Mouse (Mus musculus) urinary bladder, postnatal 10 days (tissue): Measurements from ENCODE around the gene Rab4b.

Source experiments
- DNase-seq: peaks from one replicate; pipeline ENCODE4 v3.0.0; 2022; ENCODE audit warnings: low spot score

Gene Rab4b

GRCm38 (mm10) chr7:27178324-27179216 lies at the start of gene Rab4b:
Gene Rab4b, minus strand, starts transcription at chr7:27178896.
- DNase-seq, result peak; percentile 96

GRCm38 (mm10) chr7:27228281-27228821 lies 49.7 kb upstream of the Rab4b start, which contains the start of gene Itpkc:
Gene Itpkc, minus strand, starts transcription at chr7:27228661.
- DNase-seq, result peak; percentile 74

- no peak for DNase-seq
Measured at GRCm38 (mm10) chr7:27227676-27228075, 49.0 kb upstream of the Rab4b start.

- DNase-seq, result no peak
Measured at GRCm38 (mm10) chr7:27227276-27227675, 48.6 kb upstream of the Rab4b start.

GRCm38 (mm10) chr7:27224877-27225575 lies 46.3 kb upstream of the Rab4b start:
- no peak for DNase-seq

GRCm38 (mm10) chr7:27222538-27222937 lies 43.8 kb upstream of the Rab4b start:
- no peak for DNase-seq

- DNase-seq, result no peak
Measured at GRCm38 (mm10) chr7:27221939-27222338, 43.2 kb upstream of the Rab4b start.

- DNase-seq, result no peak
Measured at GRCm38 (mm10) chr7:27219937-27220336, 41.2 kb upstream of the Rab4b start.

- DNase-seq, result no peak
Measured at GRCm38 (mm10) chr7:27218586-27218985, 39.9 kb upstream of the Rab4b start.

- DNase-seq, result no peak
Measured at GRCm38 (mm10) chr7:27212626-27213025, 33.9 kb upstream of the Rab4b start.

GRCm38 (mm10) chr7:27203730-27204449 lies 25.2 kb upstream of the Rab4b start:
- DNase-seq, result no peak

GRCm38 (mm10) chr7:27198779-27199178 lies 20.1 kb upstream of the Rab4b start:
- DNase-seq, result no peak

- DNase-seq, result no peak
Measured at GRCm38 (mm10) chr7:27198355-27198754, 19.7 kb upstream of the Rab4b start.

- DNase-seq, result no peak
Measured at GRCm38 (mm10) chr7:27197634-27198033, 18.9 kb upstream of the Rab4b start.

GRCm38 (mm10) chr7:27197136-27197535 lies 18.4 kb upstream of the Rab4b start:
- DNase-seq, result no peak

- peak; percentile 85 for DNase-seq
Measured at GRCm38 (mm10) chr7:27195681-27196611, 17.2 kb upstream of the Rab4b start, which contains the start of the genes BC024978 and Snrpa. Gene BC024978, plus strand, starts transcription at chr7:27195781. Gene Snrpa, minus strand, starts transcription at chr7:27196271.

- no peak for DNase-seq
Measured at GRCm38 (mm10) chr7:27193731-27194130, 15.0 kb upstream of the Rab4b start.

GRCm38 (mm10) chr7:27192434-27192833 lies 13.7 kb upstream of the Rab4b start:
- DNase-seq, result no peak

- DNase-seq, result no peak
Measured at GRCm38 (mm10) chr7:27189271-27189931, 10.7 kb upstream of the Rab4b start.

- no peak for DNase-seq
Measured at GRCm38 (mm10) chr7:27185986-27186385, 7.3 kb upstream of the Rab4b start.
